16 mouse cellular contexts compared by ENCODE assay signal in genomic region chr11:88318850-88319249, GRCm38 (mm10). TPM values are rescaled to one million over a fixed set of nuclear protein-coding genes. Genes with fewer than 3 reads are reported as not detected.
"Had no signal": no experiment of that assay in that cellular context is flagged by ENCODE, and none has a peak within 500 bp of the region (broad histone marks: within the 10 kb centered on the region; RNA-seq: fewer than 3 reads in every experiment).

No protein-coding gene starts in this region.

- H3K27ac ChIP-seq: left cerebral cortex, adult 2 months; limb, embryonic 10.5 days; liver, embryonic 15.5 days; midbrain, embryonic 15.5 days; neural tube, embryonic 12.5 days; stomach, postnatal 0 days had no signal

- H3K4me2 ChIP-seq: liver, embryonic 11.5 days; liver, embryonic 15.5 days; midbrain, embryonic 15.5 days; neural tube, embryonic 12.5 days had no signal

- H3K36me3 ChIP-seq: limb, embryonic 10.5 days; liver, embryonic 15.5 days; midbrain, embryonic 15.5 days; neural tube, embryonic 12.5 days had no signal

- ATAC-seq: lung, postnatal 0 days; midbrain, embryonic 15.5 days had no signal

- H3K4me3 ChIP-seq: left cerebral cortex, adult 2 months; limb, embryonic 10.5 days; liver, embryonic 15.5 days; midbrain, embryonic 15.5 days; neural tube, embryonic 12.5 days had no signal

- H3K4me1 ChIP-seq: liver, embryonic 15.5 days had no signal

- H3K27me3 ChIP-seq: midbrain, embryonic 15.5 days; neural tube, embryonic 12.5 days had no signal

- DNase-seq: kidney, postnatal 25 days; lung, adult 2 months; lung, postnatal 36 days had no signal

- H3K9me3 ChIP-seq: limb, embryonic 10.5 days; liver, embryonic 15.5 days; midbrain, embryonic 15.5 days; neural tube, embryonic 12.5 days had no signal

- H3K9ac ChIP-seq: liver, embryonic 15.5 days; midbrain, embryonic 15.5 days; neural tube, embryonic 12.5 days had no signal

RNA-seq across cellular contexts. Expression of gene Ccdc182, which starts 25.0 kb away (rescaled TPM):
- total RNA-seq: layer of hippocampus, postnatal 25 days; left cerebral cortex, adult 2 months; left cerebral cortex, postnatal 14 days; megakaryocyte progenitor cell, adult 5-6 weeks; monocyte, adult 5-6 weeks; neutrophil, adult 5-6 weeks had no signal
- polyA plus RNA-seq: limb, embryonic 10.5 days; liver, embryonic 11.5 days; liver, embryonic 15.5 days; lung, adult 2 months; lung, postnatal 0 days; stomach, postnatal 0 days had no signal
